Comparison of ENCODE assay signal across 9 mouse cellular contexts in genomic region chr12:79856116-79856909, GRCm38 (mm10).
DNase-seq lines count a peak whose midpoint lies in the region; ATAC-seq and TF ChIP-seq lines count a peak whose summit lies in the region.
"Had no signal": no experiment of that assay in that cellular context is flagged by ENCODE, and none has a peak within 500 bp of the region (broad histone marks: within the 10 kb centered on the region; RNA-seq: fewer than 3 reads in every experiment).

No protein-coding gene starts in this region.

- no peaks in the 10 kb centered on the region for H3K27me3 ChIP-seq in heart, embryonic 14.5 days (ENCODE audit: control insufficient read depth, insufficient read depth, low read length)
- H3K27me3 ChIP-seq in limb, embryonic 11.5 days (ENCODE audit: control insufficient read depth, insufficient read depth, low read length): no peaks in the 10 kb centered on the region
- no peaks in the 10 kb centered on the region for H3K27me3 ChIP-seq in forebrain, embryonic 15.5 days
- H3K27me3 ChIP-seq in midbrain, embryonic 11.5 days (ENCODE audit: control insufficient read depth, insufficient read depth, low read length): no peaks in the 10 kb centered on the region
- no peaks in the 10 kb centered on the region for H3K27me3 ChIP-seq in neural tube, embryonic 15.5 days (replicated peaks)

- peaks cover 49 to 62% of the 10 kb centered on the region in 2 experiments for H3K4me1 ChIP-seq in heart, embryonic 14.5 days (ENCODE audit: control insufficient read depth in 2 of 2, insufficient read depth in 2 of 2, low read length in 2 of 2)
- H3K4me1 ChIP-seq in limb, embryonic 11.5 days (ENCODE audit: control insufficient read depth, insufficient read depth, low read length): peaks cover 47% of the 10 kb centered on the region
- H3K4me1 ChIP-seq in forebrain, embryonic 15.5 days: peaks cover 7% of the 10 kb centered on the region
- H3K4me1 ChIP-seq in midbrain, embryonic 11.5 days (ENCODE audit: control insufficient read depth, insufficient read depth, low read length): peaks cover 14% of the 10 kb centered on the region
- H3K4me1 ChIP-seq in neural tube, embryonic 15.5 days: peaks cover 18% of the 10 kb centered on the region

- no peaks in the 10 kb centered on the region for H3K36me3 ChIP-seq in heart, embryonic 14.5 days (ENCODE audit: control insufficient read depth, insufficient read depth, low read length)
- no peaks in the 10 kb centered on the region for H3K36me3 ChIP-seq in limb, embryonic 11.5 days (ENCODE audit: control insufficient read depth, insufficient read depth, low read length)
- H3K36me3 ChIP-seq in forebrain, embryonic 15.5 days: no peaks in the 10 kb centered on the region
- no peaks in the 10 kb centered on the region for H3K36me3 ChIP-seq in midbrain, embryonic 11.5 days (ENCODE audit: control insufficient read depth, insufficient read depth, low read length)
- no peaks in the 10 kb centered on the region for H3K36me3 ChIP-seq in neural tube, embryonic 15.5 days

- H3K9me3 ChIP-seq in heart, embryonic 14.5 days (ENCODE audit: control insufficient read depth, low read length): 0 out of 2 replicates have a peak, but pooled peaks cover 3% of the 10 kb centered on the region
- H3K9me3 ChIP-seq in limb, embryonic 11.5 days (ENCODE audit: control insufficient read depth, low read length): no peaks in the 10 kb centered on the region; the same call in 1 of the 2 replicates
- H3K9me3 ChIP-seq in forebrain, embryonic 15.5 days: no peaks in the 10 kb centered on the region
- no peaks in the 10 kb centered on the region for H3K9me3 ChIP-seq in midbrain, embryonic 11.5 days (ENCODE audit: control insufficient read depth, low read length)
- no peaks in the 10 kb centered on the region for H3K9me3 ChIP-seq in neural tube, embryonic 15.5 days (replicated peaks)

- no peak for ATAC-seq in heart, embryonic 14.5 days (ENCODE audit: insufficient number of reproducible peaks, insufficient read depth, low FRiP score, low read depth)
- ATAC-seq in limb, embryonic 11.5 days (ENCODE audit: insufficient number of reproducible peaks, low FRiP score, low TSS enrichment, low read depth): no peak
- ATAC-seq in forebrain, embryonic 15.5 days (replicated peaks): no peak
- no peak for ATAC-seq in midbrain, embryonic 11.5 days (ENCODE audit: low FRiP score)
- no peak for ATAC-seq in neural tube, embryonic 15.5 days (ENCODE audit: low FRiP score)

- intact Hi-C loops in left cerebral cortex, postnatal 4 days (cut with DNase I): no loop called here
- intact Hi-C loops in left cerebral cortex, adult 2 months (cut with DNase I): no loop called here

- no peak overlapping the region for H3K4me2 ChIP-seq in heart, embryonic 14.5 days (ENCODE audit: low read length)
- no peak overlapping the region for H3K4me2 ChIP-seq in limb, embryonic 11.5 days (ENCODE audit: low read depth, severe bottlenecking)
- H3K4me2 ChIP-seq in forebrain, embryonic 15.5 days (replicated peaks): no peak overlapping the region
- no peak overlapping the region for H3K4me2 ChIP-seq in midbrain, embryonic 11.5 days
- no peak overlapping the region for H3K4me2 ChIP-seq in neural tube, embryonic 15.5 days

- H3K9ac ChIP-seq in heart, embryonic 14.5 days (ENCODE audit: low read length): no peak overlapping the region
- no peak overlapping the region for H3K9ac ChIP-seq in limb, embryonic 11.5 days (ENCODE audit: low read length)
- no peak overlapping the region for H3K9ac ChIP-seq in forebrain, embryonic 15.5 days (replicated peaks)
- H3K9ac ChIP-seq in midbrain, embryonic 11.5 days (ENCODE audit: low read length): no peak overlapping the region
- H3K9ac ChIP-seq in neural tube, embryonic 15.5 days (replicated peaks): no peak overlapping the region

- no peak overlapping the region for H3K27ac ChIP-seq in left cerebral cortex, adult 2 months
- H3K27ac ChIP-seq in heart, embryonic 14.5 days (replicated peaks in 1 of 2; ENCODE audit: control insufficient read depth in 1 of 2, insufficient read depth in 1 of 2, low read depth in 2 of 2, low read length in 2 of 2): peak overlapping the region; percentile 61 to 64
- H3K27ac ChIP-seq in limb, embryonic 11.5 days (replicated peaks; ENCODE audit: low read depth, low read length): peak overlapping the region; percentile 42; the same call in 1 of the 2 replicates
- H3K27ac ChIP-seq in forebrain, embryonic 15.5 days (replicated peaks): no peak overlapping the region
- H3K27ac ChIP-seq in midbrain, embryonic 11.5 days (ENCODE audit: low read depth, low read length): no peak overlapping the region
- H3K27ac ChIP-seq in neural tube, embryonic 15.5 days (replicated peaks): no peak overlapping the region
- H3K27ac ChIP-seq: macrophage had no signal

- peak; percentile 27 for DNase-seq in left cerebral cortex, postnatal 4 days
- DNase-seq in left cerebral cortex, adult 2 months (ENCODE audit: extremely low spot score in 1 of 2, low spot score in 2 of 2): no peak
- DNase-seq in limb, embryonic 11.5 days (ENCODE audit: low spot score): no peak
- peak; percentile 87 for DNase-seq in testis, postnatal 10 days (ENCODE audit: low spot score)
- DNase-seq in midbrain, embryonic 11.5 days (ENCODE audit: low spot score, missing footprints): no peak

- TF ChIP-seq CTCF in left cerebral cortex, adult 2 months (IDR thresholded peaks at IDR 0.05): no peak

- H3K4me3 ChIP-seq in left cerebral cortex, adult 2 months: no peak overlapping the region
- H3K4me3 ChIP-seq in heart, embryonic 14.5 days (ENCODE audit: control insufficient read depth in 1 of 2, insufficient read depth in 1 of 2, low read depth in 1 of 2, low read length in 2 of 2): no peak overlapping the region
- no peak overlapping the region for H3K4me3 ChIP-seq in limb, embryonic 11.5 days (ENCODE audit: low read depth, low read length)
- no peak overlapping the region for H3K4me3 ChIP-seq in forebrain, embryonic 15.5 days
- H3K4me3 ChIP-seq in midbrain, embryonic 11.5 days (ENCODE audit: low read depth, low read length): no peak overlapping the region
- H3K4me3 ChIP-seq in neural tube, embryonic 15.5 days (replicated peaks): no peak overlapping the region

- WGBS in heart, embryonic 14.5 days: 37% methylated on average over 11 of the region's 11 CpGs
- WGBS in limb, embryonic 11.5 days: 68% methylated on average over 11 of the region's 11 CpGs
- 88% methylated on average over 11 of the region's 11 CpGs for WGBS in forebrain, embryonic 15.5 days
- WGBS in midbrain, embryonic 11.5 days: 93% methylated on average over 11 of the region's 11 CpGs
- 83% methylated on average over 11 of the region's 11 CpGs for WGBS in neural tube, embryonic 15.5 days

Comparison
In these comparisons a context has a peak if more than half of its experiments do, and no peak if none do; other contexts are left out.
1. DNase-seq: peak in left cerebral cortex, postnatal 4 days (single experiment) and testis, postnatal 10 days (single experiment); none in left cerebral cortex, adult 2 months (0 of 2), limb, embryonic 11.5 days (single experiment) and midbrain, embryonic 11.5 days (single experiment).
2. H3K27ac ChIP-seq: peak in heart, embryonic 14.5 days (2 of 2) and limb, embryonic 11.5 days (single experiment); none in left cerebral cortex, adult 2 months (single experiment), forebrain, embryonic 15.5 days (single experiment), midbrain, embryonic 11.5 days (single experiment) and neural tube, embryonic 15.5 days (single experiment).